Mouse (Mus musculus) CH12.LX (cell line): ENCODE results near the gene Tmem251. TPM values are rescaled to one million over a fixed set of nuclear protein-coding genes. Genes with fewer than 3 reads are reported as not detected.

Experiments used
- DNase-seq: peaks from one replicate; pipeline ENCODE4 v3.0.0-alpha.2; 2013; ENCODE audit errors: extremely low read depth
- H3K27ac ChIP-seq: 2 replicates; pipeline ENCODE4 v1.5.1; 2012; ENCODE audit warnings: low read depth, mild to moderate bottlenecking, control low read depth, moderate library complexity; ENCODE audit not compliant: insufficient read depth
- H3K27me3 ChIP-seq: replicated peaks from 2 replicates; pipeline ENCODE3; 2012; ENCODE audit warnings: inconsistent platforms
- H3K36me3 ChIP-seq, 2 experiments: replicated peaks in 1 of 2; 2 replicates each; pipeline versions ENCODE3 to v1.6.1; 2012; ENCODE audit warnings: inconsistent platforms in 1 of 2, low read length in 1 of 2, mild to moderate bottlenecking in 1 of 2, mixed read lengths in 1 of 2, moderate library complexity in 1 of 2; ENCODE audit not compliant: control insufficient read depth in 1 of 2, insufficient read depth in 1 of 2
- H3K4me1 ChIP-seq, 2 experiments: 2 replicates each; pipeline ENCODE4 v1.6.1; 2012; ENCODE audit warnings: inconsistent platforms in 1 of 2, moderate library complexity in 1 of 2; ENCODE audit not compliant: insufficient read depth in 2 of 2, control insufficient read depth in 1 of 2
- H3K4me2 ChIP-seq: 2 replicates; pipeline ENCODE4 v1.6.1; 2012; ENCODE audit warnings: low read depth, mild to moderate bottlenecking, control low read depth; ENCODE audit not compliant: poor library complexity, insufficient read depth, severe bottlenecking
- H3K4me3 ChIP-seq, 3 experiments: fragments of 150-350 bp in 1 of 3; sonication (generic) in 1 of 3; replicated peaks in 1 of 3; 2 replicates each; pipeline versions ENCODE3 to v1.5.1; 2011 to 2012; ENCODE audit warnings: low read depth in 2 of 3, low read length in 2 of 3, mild to moderate bottlenecking in 2 of 3, moderate library complexity in 2 of 3, control low read depth in 1 of 3, improper control_type of control experiment in 1 of 3, inconsistent platforms in 1 of 3, mixed read lengths in 1 of 3; ENCODE audit not compliant: poor library complexity in 1 of 3
- H3K79me2 ChIP-seq: replicated peaks from 2 replicates; pipeline ENCODE4 v1.6.1; 2012; ENCODE audit warnings: mild to moderate bottlenecking, moderate library complexity; ENCODE audit not compliant: control insufficient read depth, poor library complexity, insufficient read depth, severe bottlenecking; ENCODE audit errors: extremely low read depth
- H3K9ac ChIP-seq: 2 replicates; pipeline ENCODE4 v1.6.1; 2012; ENCODE audit warnings: low read depth, mild to moderate bottlenecking, control low read depth, moderate library complexity; ENCODE audit not compliant: insufficient read depth
- H3K9me3 ChIP-seq: replicated peaks from 2 replicates; pipeline ENCODE3; 2012; ENCODE audit warnings: low read length, inconsistent platforms, mixed read lengths
- CTCF ChIP-seq, 2 experiments: IDR thresholded peaks in 1 of 2; conservative IDR thresholded peaks in 1 of 2; 2 replicates each; pipeline ENCODE4 v1.5.1; 2011 to 2012; ENCODE audit warnings: low read depth in 2 of 2, low read length in 2 of 2, improper control_type of control experiment in 1 of 2, inconsistent platforms in 1 of 2, mild to moderate bottlenecking in 1 of 2, moderate library complexity in 1 of 2
- MAFK ChIP-seq: IDR thresholded peaks from 2 replicates; pipeline ENCODE4 v1.6.1; 2011; ENCODE audit warnings: low read length, improper control_type of control experiment; ENCODE audit not compliant: insufficient replicate concordance
- MEF2A ChIP-seq: IDR thresholded peaks from 2 replicates; pipeline ENCODE4 v1.6.1; 2014; ENCODE audit warnings: low read depth, mild to moderate bottlenecking, inconsistent platforms, low read length, improper control_type of control experiment, borderline replicate concordance
- MXI1 ChIP-seq: IDR thresholded peaks from 2 replicates; pipeline ENCODE4 v1.6.1; 2011; ENCODE audit warnings: mild to moderate bottlenecking, low read depth, low read length, improper control_type of control experiment
- MYC ChIP-seq: IDR thresholded peaks from 2 replicates; pipeline ENCODE4 v1.6.1; 2011; ENCODE audit warnings: low read depth, mild to moderate bottlenecking, improper control_type of control experiment, low read length
- NELFE ChIP-seq: IDR thresholded peaks from 2 replicates; pipeline ENCODE4 v1.6.1; 2011; ENCODE audit warnings: low read depth, low read length, improper control_type of control experiment
- POLR2A ChIP-seq: IDR thresholded peaks from 2 replicates; pipeline ENCODE4 v1.6.1; 2011; ENCODE audit warnings: low read depth, mild to moderate bottlenecking, improper control_type of control experiment, low read length
- POLR2AphosphoS2 ChIP-seq: IDR thresholded peaks from 2 replicates; pipeline ENCODE4 v1.6.1; 2011; ENCODE audit warnings: low read depth, low read length, improper control_type of control experiment
- RAD21 ChIP-seq: IDR thresholded peaks from 2 replicates; pipeline ENCODE4 v1.6.1; 2011; ENCODE audit warnings: low read depth, mild to moderate bottlenecking, low read length, improper control_type of control experiment, moderate library complexity
- RCOR1 ChIP-seq: conservative IDR thresholded peaks from 2 replicates; pipeline ENCODE4 v1.6.1; 2012; ENCODE audit warnings: low read depth, mild to moderate bottlenecking, inconsistent platforms, low read length, improper control_type of control experiment
- SMC3 ChIP-seq: IDR thresholded peaks from 2 replicates; pipeline ENCODE4 v1.6.1; 2011; ENCODE audit warnings: low read depth, low read length, improper control_type of control experiment
- TBP ChIP-seq: conservative IDR thresholded peaks from 2 replicates; pipeline ENCODE4 v1.6.1; 2011; ENCODE audit warnings: low read depth, low read length, improper control_type of control experiment
- UBTF ChIP-seq: IDR thresholded peaks from 2 replicates; pipeline ENCODE4 v1.6.1; 2012; ENCODE audit warnings: low read depth, mild to moderate bottlenecking, inconsistent platforms, low read length, improper control_type of control experiment, moderate library complexity
- USF2 ChIP-seq: conservative IDR thresholded peaks from 2 replicates; pipeline ENCODE4 v1.6.1; 2011; ENCODE audit warnings: low read depth, low read length, improper control_type of control experiment
- ZC3H11A ChIP-seq: IDR thresholded peaks from 2 replicates; pipeline ENCODE4 v1.6.1; 2012; ENCODE audit warnings: low read depth, mild to moderate bottlenecking, inconsistent platforms, low read length, improper control_type of control experiment
- ZMIZ1 ChIP-seq: IDR thresholded peaks from 2 replicates; pipeline ENCODE4 v1.6.1; 2012; ENCODE audit warnings: low read depth, mild to moderate bottlenecking, inconsistent platforms, low read length, improper control_type of control experiment
- dilution Hi-C: fragments of 300-500 bp; cut with MboI; formaldehyde crosslinking; loops from 2 replicates; pipeline ENCODE4 v1.14.3; 2020; ENCODE audit warnings: low sequenced_read_pairs; ENCODE audit not compliant: extremely low pct_unique_long_range_greater_than_20kb, extremely low pct_ligation_motif_present
- in situ Hi-C: fragments of 300-500 bp; cut with MboI; formaldehyde crosslinking; loops from 3 replicates; pipeline ENCODE4 v1.14.3; 2019; ENCODE audit warnings: low sequenced_read_pairs, low pct_ligation_motif_present, low pct_unique_long_range_greater_than_20kb, mixed read lengths
- polyA plus RNA-seq: library from polyadenylated mRNA; unstranded; fragments of >175 nt; gene quantifications from 2 replicates; pipeline ENCODE4 v1.2.1, GENCODE M21; 2012; ENCODE audit warnings: low read depth; ENCODE audit not compliant: insufficient read length
- total RNA-seq, 2 experiments: library from RNA; depleted of rRNA; stranded (reverse); fragments of 300-350 nt in 1 of 2; fragments of >200 nt in 1 of 2; gene quantifications; 2 replicates each; pipeline ENCODE4 v1.2.3; 2012 to 2014

The Tmem251 gene
- total and polyA plus RNA-seq, 3 experiments = 3.9 to 13.9 (median 11.1) TPM

DNA sequence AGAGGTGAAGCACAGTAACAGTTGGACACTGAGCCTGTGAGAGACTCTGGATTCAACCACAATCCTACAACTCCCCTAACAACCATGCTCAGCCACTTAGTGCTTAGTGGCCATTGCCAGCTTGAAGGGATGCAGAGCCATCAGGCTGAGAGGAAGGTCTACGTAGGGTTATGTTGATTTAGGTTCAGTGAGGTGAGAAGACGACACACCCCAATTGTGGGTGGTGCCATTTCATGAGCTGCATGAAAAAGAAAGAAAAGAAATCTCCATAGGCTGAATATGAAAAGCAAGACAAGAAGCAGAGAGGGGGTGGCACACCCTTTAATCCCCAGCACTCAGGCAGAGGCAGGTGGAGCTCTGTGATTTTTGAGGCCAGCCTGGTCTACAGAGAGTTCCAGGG, 29.4 kb upstream of the Tmem251 start:
- Histone ChIP-seq H3K36me3 (no peaks in the 10 kb centered on the region), H3K79me2 (no peaks in the 10 kb centered on the region), H3K9ac (no peak overlapping the region), H3K9me3 (no peaks in the 10 kb centered on the region), H3K27ac (no peak overlapping the region), H3K4me1 (no peaks in the 10 kb centered on the region), H3K4me3 (no peak overlapping the region), H3K27me3 (no peaks in the 10 kb centered on the region), H3K4me2 (no peak overlapping the region)
- no peak for DNase-seq
- TF ChIP-seq TBP (no peak), NELFE (no peak), MEF2A (no peak), RCOR1 (no peak), CTCF (conservative IDR thresholded peaks at IDR 0.05 in 1 of 2, IDR thresholded peaks at IDR 0.05 in 1 of 2; ENCODE audit: low read depth in 2 of 2, low read length in 2 of 2) (no peak), RAD21 (no peak), POLR2A (no peak), USF2 (no peak)
- dilution Hi-C loops (no loop called here), in situ Hi-C loops (no loop called here)

DNA sequence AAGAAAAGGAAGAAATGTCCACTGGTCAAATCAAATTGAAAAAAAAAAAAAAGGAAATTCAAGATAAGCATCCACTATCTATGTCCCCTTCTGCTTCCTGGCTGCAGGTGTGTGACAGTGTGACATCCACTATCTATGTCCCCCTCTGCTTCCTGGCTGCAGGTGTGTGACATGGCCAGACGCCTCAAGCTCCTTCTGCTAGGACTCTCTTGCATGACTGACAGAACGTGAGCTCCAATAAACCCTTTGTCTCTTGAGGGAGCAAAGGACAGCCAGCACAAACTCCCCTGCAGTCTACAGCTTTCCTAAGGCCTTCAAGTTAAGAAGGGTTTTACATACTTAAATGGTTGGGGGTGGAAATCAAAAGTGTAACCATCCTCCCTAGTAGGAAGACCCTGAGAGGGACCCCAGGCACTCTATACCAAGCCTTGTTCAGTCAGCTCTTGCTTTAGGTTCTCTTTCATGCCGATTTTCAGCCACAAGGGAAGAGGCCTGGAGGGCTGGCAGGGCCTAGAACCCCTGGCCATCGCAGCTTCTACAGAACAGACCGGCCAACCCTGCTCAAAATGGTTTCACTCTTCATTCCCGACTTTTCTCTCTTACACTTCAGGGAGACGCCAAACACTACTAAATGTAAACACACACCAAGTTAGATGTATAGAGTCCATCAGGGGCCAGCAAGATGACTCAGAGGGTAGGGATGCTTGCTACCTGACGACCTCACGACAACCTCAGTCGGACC, 28.7 kb upstream of the Tmem251 start:
- no peaks in the 10 kb centered on the region for H3K36me3 ChIP-seq

DNA sequence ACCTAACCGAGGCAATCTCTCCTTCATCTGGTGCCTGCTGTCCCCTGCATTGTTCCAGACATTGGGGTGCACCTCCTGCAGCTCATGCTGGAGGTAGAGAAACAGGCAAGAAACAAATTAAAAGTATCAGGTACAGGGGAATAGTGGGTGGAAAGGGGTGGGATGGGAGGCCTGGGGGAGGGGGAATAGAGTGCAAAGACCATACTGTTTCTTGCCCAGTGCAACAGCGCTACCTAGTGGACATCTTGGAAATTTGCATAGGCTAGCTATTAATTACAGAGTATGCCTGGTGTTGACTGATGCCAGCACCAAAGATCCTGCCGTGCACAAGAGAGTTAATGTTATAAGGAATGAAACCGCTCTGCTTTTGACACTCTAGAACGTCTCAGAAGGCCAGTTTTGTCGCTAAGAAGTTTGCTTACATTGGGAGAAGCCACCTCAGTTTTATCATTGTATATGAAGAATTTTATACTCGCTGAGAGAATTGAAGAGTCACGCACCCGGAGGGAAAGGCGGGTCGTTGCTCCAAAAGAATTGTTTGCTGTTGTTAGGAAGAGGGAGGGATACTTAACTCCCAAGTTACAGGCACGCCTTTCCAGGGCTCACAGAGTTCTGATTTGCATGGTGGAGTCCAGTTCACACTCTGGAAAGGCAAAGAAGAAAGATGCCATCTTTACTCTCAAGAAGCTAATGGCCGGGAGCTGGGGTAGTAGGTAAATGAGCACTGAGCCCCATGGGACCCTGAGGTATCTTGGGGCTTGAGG, 23.8 kb upstream of the Tmem251 start:
- Histone ChIP-seq H3K27me3 (no peaks in the 10 kb centered on the region), H3K9ac (no peak overlapping the region), H3K36me3 (no peaks in the 10 kb centered on the region), H3K9me3 (no peaks in the 10 kb centered on the region), H3K79me2 (no peaks in the 10 kb centered on the region), H3K4me3 (no peak overlapping the region), H3K4me2 (no peak overlapping the region; the same call in 1 of the 2 replicates), H3K4me1 (peaks cover 0 to 5% of the 10 kb centered on the region in 2 experiments; a peak in 1 of 4 replicates), H3K27ac (no peak overlapping the region)
- TF ChIP-seq UBTF = no peak
- TF ChIP-seq CTCF (conservative IDR thresholded peaks at IDR 0.05 in 1 of 2, IDR thresholded peaks at IDR 0.05 in 1 of 2; ENCODE audit: low read depth in 2 of 2, low read length in 2 of 2) = peak; percentile 91
- TF ChIP-seq MAFK = peak; percentile 58; the same call in 1 of the 2 replicates
- TF ChIP-seq POLR2AphosphoS2 = no peak
- peak; percentile 63 for TF ChIP-seq ZC3H11A
- TF ChIP-seq MYC = 0 out of 2 replicates have a peak, but pooled peaks have one; percentile 22
- TF ChIP-seq SMC3 = peak; percentile 84
- peak; percentile 87 for TF ChIP-seq RAD21
- in situ Hi-C loops = no loop called here
- DNase-seq = peak; percentile 65
- dilution Hi-C loops = no loop called here

More for the DNA sequence above, 28.7 kb upstream of the Tmem251 start:
- no peak for DNase-seq
- Histone ChIP-seq H3K4me1 (peaks cover 0 to 2% of the 10 kb centered on the region in 2 experiments; a peak in 1 of 4 replicates), H3K9me3 (no peaks in the 10 kb centered on the region)
- in situ Hi-C loops = no loop called here
- TF ChIP-seq MXI1 (no peak), ZMIZ1 (no peak)
- TF ChIP-seq, all 38 proteins: peak for 0
- no peak overlapping the region for H3K27ac ChIP-seq
- H3K79me2 ChIP-seq = no peaks in the 10 kb centered on the region
- dilution Hi-C loops = no loop called here
- no peak overlapping the region for H3K4me3 ChIP-seq
- H3K9ac ChIP-seq = no peak overlapping the region
- H3K27me3 ChIP-seq = no peaks in the 10 kb centered on the region
- no peak overlapping the region for H3K4me2 ChIP-seq
